Mouse (Mus musculus): Measurements from ENCODE around the gene Spsb1.

GRCm38 (mm10) chr4:149890551-149890950 lies 64.3 kb downstream of the Spsb1 start:
- TF ChIP-seq POLR2AphosphoS5 (IDR thresholded peaks at IDR 0.05; ENCODE audit: insufficient replicate concordance, low read depth, low read length) (no peak), CTCF (IDR thresholded peaks at IDR 0.05; ENCODE audit: low read depth, low read length) (no peak), GATA1 (IDR thresholded peaks at IDR 0.05; ENCODE audit: borderline replicate concordance, low read length) (no peak), TAL1 (conservative IDR thresholded peaks at IDR 0.05; ENCODE audit: low read depth, low read length) (no peak)

Measured in G1E (cell line).